Mouse (Mus musculus) liver, embryonic 14.5 days (tissue): ENCODE measurements at regions not wholly inside any gene's neighbourhood (a gene's known extent, or its start where the extent isn't known, plus 50 kb on each side); places are given as distances from the start of the nearest gene placed in this dataset.

Experiments
- ATAC-seq: fragments of 200-750 bp; cut with Nextera tagmentation; 2 replicates; pipeline ENCODE4 v1.8.0; 2017; ENCODE audit warnings: moderate number of reproducible peaks, mild to moderate bottlenecking, moderate library complexity; ENCODE audit not compliant: insufficient read depth
- DNase-seq, 3 experiments: peaks; one replicate each; pipeline ENCODE4 v3.0.0-alpha.2; 2012 to 2013; ENCODE audit warnings: low read depth in 3 of 3, low spot score in 3 of 3
- H3K27ac ChIP-seq: fragments of 300-500 bp; sonication (generic); 2 replicates; pipeline ENCODE4 v1.5.1; 2014; ENCODE audit warnings: moderate library complexity, mild to moderate bottlenecking, control low read depth, inconsistent platforms
- H3K27me3 ChIP-seq: fragments of 300-500 bp; sonication (generic); 2 replicates; pipeline ENCODE4 v1.6.1; 2014; ENCODE audit warnings: mild to moderate bottlenecking, low read length, moderate library complexity; ENCODE audit not compliant: control insufficient read depth, insufficient read depth
- H3K36me3 ChIP-seq: fragments of 300-500 bp; sonication (generic); replicated peaks from 2 replicates; pipeline ENCODE4 v1.6.1; 2014; ENCODE audit warnings: low read depth; ENCODE audit not compliant: control insufficient read depth, insufficient read depth
- H3K4me1 ChIP-seq, 2 experiments: fragments of 200-500 bp in 1 of 2; fragments of 300-500 bp in 1 of 2; sonication (generic) in 1 of 2; replicated peaks; 2 replicates each; pipeline ENCODE4 v1.6.1; 2012 to 2014; ENCODE audit warnings: antibody characterized with exemption in 1 of 2, inconsistent platforms in 1 of 2, low read length in 1 of 2; ENCODE audit not compliant: control insufficient read depth in 2 of 2, insufficient read depth in 2 of 2
- H3K4me2 ChIP-seq: fragments of 300-500 bp; sonication (generic); 2 replicates; pipeline ENCODE4 v1.6.1; 2014; ENCODE audit warnings: low read depth, mild to moderate bottlenecking, control low read depth, moderate library complexity
- H3K4me3 ChIP-seq, 2 experiments: fragments of 200-500 bp in 1 of 2; fragments of 300-500 bp in 1 of 2; sonication (generic) in 1 of 2; 2 replicates each; pipeline ENCODE4 v1.5.1; 2012 to 2014; ENCODE audit warnings: low read depth in 2 of 2, low read length in 2 of 2, mild to moderate bottlenecking in 2 of 2, control low read depth in 1 of 2, inconsistent platforms in 1 of 2, moderate library complexity in 1 of 2; ENCODE audit not compliant: insufficient read depth in 1 of 2
- H3K9ac ChIP-seq: fragments of 300-500 bp; sonication (generic); replicated peaks from 2 replicates; pipeline ENCODE4 v1.6.1; 2014; ENCODE audit warnings: mild to moderate bottlenecking, control low read depth, moderate library complexity
- H3K9me3 ChIP-seq: fragments of 300-500 bp; sonication (generic); 2 replicates; pipeline ENCODE4 v1.6.1; 2016; ENCODE audit warnings: low read length, mixed read lengths; ENCODE audit not compliant: control insufficient read depth
- CTCF ChIP-seq: IDR thresholded peaks from 2 replicates; pipeline ENCODE4 v1.5.1; 2016; ENCODE audit warnings: antibody characterized with exemption, low read depth, control low read depth
- EP300 ChIP-seq: IDR thresholded peaks from 2 replicates; pipeline ENCODE4 v1.6.1; 2016; ENCODE audit warnings: antibody characterized with exemption, low read depth
- WGBS: fragments of 180-500 bp; shearing (Covaris S2); extraction: QIAGEN DNeasy Blood & Tissue Kit; methylation state at CpG from one replicate; pipeline ENCODE4 v1.1.7; 2014; ENCODE audit not compliant: insufficient replicate concordance; 5-methylcytosine and 5-hydroxymethylcytosine counted together

GRCm38 (mm10) chr15:58731346-58731745 is 157.8 kb upstream of the Gm49356 start:
- no peak overlapping the region for H3K4me3 ChIP-seq
- TF ChIP-seq CTCF (no peak), EP300 (no peak)
- no peaks in the 10 kb centered on the region for H3K9me3 ChIP-seq
- 76% methylated on average over 7 of the region's 7 CpGs for WGBS
- ATAC-seq (no peak), DNase-seq (no peak)
- H3K36me3 ChIP-seq, result no peaks in the 10 kb centered on the region
- no peak overlapping the region for H3K4me2 ChIP-seq
- no peak overlapping the region for H3K27ac ChIP-seq
- no peaks in the 10 kb centered on the region for H3K27me3 ChIP-seq
- no peak overlapping the region for H3K9ac ChIP-seq
- H3K4me1 ChIP-seq, result peaks cover 0 to 3% of the 10 kb centered on the region in 2 experiments; a peak in 1 of 4 replicates

GRCm38 (mm10) chr15:58731952-58732642 is 157.0 kb upstream of the Gm49356 start:
- no peak overlapping the region for H3K4me3 ChIP-seq
- H3K4me2 ChIP-seq, result no peak overlapping the region
- H3K4me1 ChIP-seq, result no peaks in the 10 kb centered on the region
- H3K27me3 ChIP-seq, result no peaks in the 10 kb centered on the region; the same call in 1 of the 2 replicates
- no peaks in the 10 kb centered on the region for H3K36me3 ChIP-seq
- ATAC-seq (no peak), DNase-seq (no peak)
- H3K9me3 ChIP-seq, result no peaks in the 10 kb centered on the region
- no peak overlapping the region for H3K27ac ChIP-seq
- no peak overlapping the region for H3K9ac ChIP-seq
- TF ChIP-seq EP300 (no peak), CTCF (no peak)
- WGBS, result 40% methylated on average over 13 of the region's 13 CpGs
